Mouse (Mus musculus) spleen, postnatal 10 days (tissue): ENCODE data around the gene Bicc1.
"Not testable (repeated sequence)": the region's sequence is repeated elsewhere in the genome, so short reads cannot be mapped to it uniquely, and the experiment has no call there.

Experiments
- DNase-seq, 2 experiments: peaks; one replicate each; pipeline ENCODE4 v3.0.0; 2021 to 2022; ENCODE audit warnings: low spot score in 2 of 2

Bicc1 gene

DNA sequence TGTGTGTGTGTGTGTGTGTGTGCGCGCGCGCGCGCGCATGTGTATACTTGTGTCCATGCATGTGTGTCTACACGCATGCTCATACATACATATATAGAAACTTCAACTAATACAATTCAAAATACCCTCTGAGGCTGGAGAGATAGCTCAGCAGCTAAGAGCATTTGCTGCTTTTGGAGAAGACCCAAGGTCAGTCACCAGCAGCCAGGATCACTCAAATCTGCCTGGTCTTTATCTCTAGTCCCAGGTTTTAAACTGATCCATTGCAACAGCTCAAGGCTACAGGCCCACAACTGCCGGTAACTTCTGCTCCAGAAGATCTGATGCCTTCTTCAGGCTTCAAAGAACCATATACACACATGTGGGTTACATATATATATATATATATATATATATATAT, 163.4 kb downstream of the Bicc1 start:
- no peak for DNase-seq

- no peak for DNase-seq
Measured at GRCm38 (mm10) chr10:70994135-70994497, 165.4 kb downstream of the Bicc1 start.

DNA sequence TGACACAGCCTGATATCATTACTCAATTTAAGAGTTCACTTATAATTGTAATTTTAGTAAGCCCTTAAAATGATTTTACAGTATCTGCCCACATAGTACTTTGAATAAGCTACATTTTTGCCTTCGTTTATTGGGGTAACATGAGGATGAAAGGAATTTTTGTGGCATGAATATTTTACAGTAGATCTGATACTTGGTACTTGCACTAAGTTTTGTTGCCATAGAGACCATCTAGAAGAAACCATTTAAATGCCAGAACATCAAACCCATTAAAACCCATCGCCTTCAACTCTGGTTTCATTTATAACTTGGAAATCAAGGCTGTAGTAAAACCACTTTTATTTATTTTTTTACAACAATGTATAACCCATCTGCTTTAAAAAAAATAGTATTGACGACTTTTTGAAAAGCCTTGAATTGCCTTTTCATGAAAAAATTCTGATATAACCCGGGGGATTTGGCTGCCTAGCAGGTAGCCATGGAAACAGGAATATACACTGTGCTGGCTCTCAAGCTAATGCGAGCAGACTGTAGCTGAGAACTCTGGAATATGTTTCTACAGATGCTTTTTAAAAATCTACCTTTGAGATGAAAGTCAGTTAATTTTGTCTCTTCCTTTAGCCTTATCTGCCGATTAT, 165.9 kb downstream of the Bicc1 start:
- no peak for DNase-seq

DNA sequence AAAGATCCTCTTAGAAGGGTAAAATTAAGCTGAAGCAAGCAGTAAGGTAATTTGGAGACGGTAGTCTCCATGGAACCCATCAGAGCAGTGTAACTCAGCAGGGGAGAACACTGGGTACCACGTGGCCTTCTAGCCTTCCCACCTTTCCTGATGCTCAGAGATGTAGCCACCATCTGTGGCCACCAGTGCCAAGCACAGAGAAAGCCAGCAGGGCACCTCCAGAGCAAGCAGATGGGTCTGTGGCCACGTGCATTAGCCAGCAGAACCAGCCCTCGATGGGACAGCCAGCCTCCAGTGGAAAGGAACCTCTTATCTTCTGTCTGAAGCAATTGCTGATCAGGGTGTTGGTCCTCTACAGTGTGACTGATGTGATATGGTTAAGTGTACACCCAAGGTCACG, 172.1 kb downstream of the Bicc1 start:
- no peak for DNase-seq

DNA sequence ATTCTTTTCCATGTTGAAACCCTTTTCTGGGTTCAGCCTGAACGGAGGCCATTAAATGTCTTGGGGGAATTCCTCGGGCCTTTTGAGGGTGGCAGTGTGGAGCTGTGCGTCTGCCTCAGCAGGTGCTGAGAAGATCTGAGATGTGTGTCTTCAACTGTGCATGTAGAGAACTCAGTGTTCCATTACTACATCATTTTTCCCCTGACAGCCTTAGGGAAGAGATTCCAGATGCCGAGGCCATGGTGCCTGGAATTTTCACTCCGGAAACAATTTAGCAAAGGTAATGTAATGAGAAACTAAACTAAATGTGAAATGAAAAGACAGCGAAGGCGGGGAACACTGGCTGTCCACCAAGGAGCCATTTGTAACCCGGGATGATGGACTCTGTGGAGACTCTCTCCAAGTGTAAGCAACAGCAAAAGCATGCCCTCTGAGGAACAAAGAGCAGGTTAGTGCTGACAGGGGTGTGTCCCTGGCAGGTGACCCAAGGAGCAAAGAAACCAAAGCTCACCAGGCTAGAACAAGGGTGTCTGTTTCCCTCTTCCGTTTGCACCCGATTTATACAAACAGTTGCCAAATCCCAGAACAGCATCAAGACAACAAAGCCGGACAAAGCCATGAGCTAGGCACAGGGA, 176.3 kb downstream of the Bicc1 start:
- DNase-seq = no peak

GRCm38 (mm10) chr10:70982156-70982555, 177.3 kb downstream of the Bicc1 start:
- no peak for DNase-seq

DNA sequence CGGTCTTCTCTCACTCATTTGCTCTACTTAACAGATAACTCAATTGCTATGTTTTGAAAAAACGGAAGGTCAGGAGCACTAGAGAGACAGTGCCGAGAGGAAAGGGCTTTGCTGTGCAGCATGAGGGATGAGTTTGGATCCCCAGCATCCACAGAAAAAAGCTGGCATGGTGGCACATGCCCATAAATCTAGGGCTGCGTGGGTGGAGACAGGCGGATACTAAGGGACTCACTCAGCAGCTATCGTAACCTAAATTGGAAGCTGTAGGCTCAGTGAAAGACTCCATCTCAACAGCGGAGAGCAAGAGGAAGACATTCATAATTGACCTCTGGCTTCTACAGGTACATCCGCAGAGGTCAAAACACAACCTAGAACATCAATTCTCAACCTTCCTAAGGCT, 179.8 kb downstream of the Bicc1 start:
- no peak for DNase-seq

- DNase-seq = no peak
Measured at GRCm38 (mm10) chr10:70977141-70977540, 182.4 kb downstream of the Bicc1 start.

DNA sequence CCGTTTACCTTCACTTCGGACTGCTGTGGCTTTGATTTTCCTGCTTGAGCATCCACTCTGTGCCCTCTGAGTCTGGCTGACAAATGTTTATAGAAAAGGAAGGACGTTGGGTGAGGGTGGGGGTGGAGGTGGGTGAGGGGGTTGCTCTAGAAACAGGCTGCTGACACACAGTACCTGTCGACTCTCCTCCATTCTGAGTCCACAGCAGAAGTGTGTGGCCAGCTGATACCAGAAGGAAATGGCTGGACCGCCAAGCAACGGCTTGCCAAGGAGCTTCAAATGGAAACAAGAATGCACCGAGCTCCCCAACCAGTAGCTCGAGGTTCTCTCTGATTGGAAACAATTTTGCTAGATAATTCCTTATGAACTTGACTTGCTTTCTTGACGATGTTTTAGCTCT, 182.9 kb downstream of the Bicc1 start:
- no peak for DNase-seq

- DNase-seq = no peak
Measured at GRCm38 (mm10) chr10:70971156-70971555, 188.3 kb downstream of the Bicc1 start.

- no peak for DNase-seq
Measured at GRCm38 (mm10) chr10:70968848-70969683, 190.4 kb downstream of the Bicc1 start.

- DNase-seq = peak in 1 of 2 experiments; percentile 15
Measured at GRCm38 (mm10) chr10:70966642-70967345, 192.7 kb downstream of the Bicc1 start.

GRCm38 (mm10) chr10:70964706-70965105, 194.8 kb downstream of the Bicc1 start:
- DNase-seq = no peak

GRCm38 (mm10) chr10:70963599-70964193, 195.8 kb downstream of the Bicc1 start:
- DNase-seq = no peak

- DNase-seq = no peak
Measured at GRCm38 (mm10) chr10:70961641-70962040, 197.9 kb downstream of the Bicc1 start.

GRCm38 (mm10) chr10:70960396-70960795, 199.1 kb downstream of the Bicc1 start:
- DNase-seq = not testable (repeated sequence)

GRCm38 (mm10) chr10:70952770-70953147, 206.7 kb downstream of the Bicc1 start:
- DNase-seq = no peak

DNA sequence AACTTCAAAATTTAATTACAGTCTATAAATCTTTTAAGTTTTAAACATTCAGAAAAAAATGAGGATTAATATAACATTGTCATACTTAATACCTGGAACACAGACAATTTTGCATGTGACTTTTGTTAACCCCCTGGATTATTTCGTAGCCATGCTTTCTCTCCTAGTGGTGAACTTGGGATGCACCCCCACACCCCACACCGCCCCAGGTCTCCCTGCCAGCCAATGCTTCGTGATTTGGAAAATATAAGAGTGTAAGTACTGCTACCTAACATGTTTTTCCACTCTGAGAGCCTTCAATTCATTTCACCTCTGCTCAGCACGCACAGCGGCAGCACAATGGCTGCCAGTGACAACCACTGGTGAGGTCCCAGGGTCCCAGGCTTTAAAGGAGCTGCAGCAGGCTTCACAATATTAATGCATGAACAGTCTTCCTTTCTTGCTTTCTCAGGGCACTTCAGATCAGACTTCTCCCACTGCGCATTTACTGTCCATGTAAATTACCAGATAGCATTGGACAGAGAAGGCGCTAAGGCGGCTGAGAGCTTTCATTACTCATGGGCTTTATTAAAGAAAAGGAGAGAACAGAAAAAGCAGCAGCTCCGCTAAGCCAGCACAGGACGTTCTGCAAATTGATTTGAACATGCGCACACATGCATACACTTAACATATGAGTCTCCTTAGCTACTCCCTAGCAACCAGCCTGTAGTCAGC, 207.3 kb downstream of the Bicc1 start:
- no peak for DNase-seq

DNA sequence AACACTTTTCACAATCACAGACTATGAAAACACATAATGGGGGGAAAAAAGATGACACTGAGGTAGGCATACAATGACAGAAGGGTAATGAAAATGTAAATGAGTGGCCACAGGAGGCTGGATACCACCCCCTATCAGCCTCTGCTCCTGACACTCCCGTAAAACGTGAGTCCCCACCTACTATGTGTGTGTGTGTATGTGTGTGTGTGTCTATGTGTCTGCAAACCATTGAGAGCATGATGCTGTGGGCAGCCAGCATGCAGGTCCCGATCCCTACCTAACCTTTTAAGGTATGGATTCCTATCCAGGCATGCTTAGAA, 209.4 kb downstream of the Bicc1 start:
- no peak for DNase-seq

GRCm38 (mm10) chr10:70949254-70950104, 210.0 kb downstream of the Bicc1 start:
- no peak for DNase-seq
